8 mouse cellular contexts compared by ENCODE assay signal in the genomic region with DNA sequence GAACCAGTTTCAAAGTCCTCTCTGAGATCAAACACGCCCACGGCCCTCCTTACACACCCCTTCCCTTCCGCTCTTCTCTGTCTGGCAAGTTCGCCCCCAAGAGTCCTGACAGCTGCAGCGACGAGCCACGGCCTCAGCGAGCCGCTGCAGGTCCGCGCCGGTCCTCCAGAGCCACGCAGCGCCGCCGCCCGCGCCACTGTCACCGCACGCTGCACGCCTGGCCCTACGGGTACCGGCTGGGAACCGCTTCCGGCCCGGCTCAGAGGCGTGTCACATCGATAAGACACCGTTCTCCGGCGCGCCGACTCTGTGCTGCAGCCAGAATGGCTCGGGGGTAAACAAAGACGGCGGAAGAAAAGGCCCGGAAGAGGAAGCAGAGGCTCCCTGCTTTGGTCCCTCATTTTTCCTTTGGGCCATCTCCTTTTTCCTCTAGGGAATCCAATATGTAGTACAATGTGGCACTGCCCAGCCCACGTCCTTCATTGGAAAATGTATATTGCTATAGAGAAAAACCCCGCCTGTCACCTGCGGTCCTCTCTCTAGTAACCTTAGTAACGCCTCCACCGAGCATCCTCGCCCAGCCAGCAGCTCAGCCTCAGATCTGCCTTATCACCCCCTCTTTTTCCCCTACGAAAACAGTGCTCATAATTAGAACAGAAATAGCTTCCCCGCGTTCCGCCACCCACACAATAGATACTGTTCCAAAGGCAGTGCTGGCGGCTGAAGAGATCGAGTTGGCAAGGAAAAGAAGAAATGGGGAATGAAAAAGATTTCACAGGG. TPM values are rescaled to one million over a fixed set of nuclear protein-coding genes. Genes with fewer than 3 reads are reported as not detected.
DNase-seq lines count a peak whose midpoint lies in the region; ATAC-seq and TF ChIP-seq lines count a peak whose summit lies in the region.

A gene (minus strand): TSS at position 252 of the 780 bp plus-strand sequence.

- H3K4me2 ChIP-seq in forebrain, embryonic 11.5 days (ENCODE audit: low read depth, low read length, severe bottlenecking) = peak within 1 kb of the TSS; percentile 47
- peak within 1 kb of the TSS; percentile 96 for H3K4me2 ChIP-seq in heart, embryonic 16.5 days (ENCODE audit: low read depth, low read length)
- peak within 1 kb of the TSS; percentile 71 for H3K4me2 ChIP-seq in liver, embryonic 16.5 days (ENCODE audit: low read depth, low read length)
- H3K4me2 ChIP-seq in neural tube, embryonic 13.5 days = peak within 1 kb of the TSS; percentile 81

- TF ChIP-seq CTCF in testis, adult 2 months (IDR thresholded peaks at IDR 0.05; ENCODE audit: control insufficient read depth, insufficient read depth, insufficient replicate concordance, low read depth, low read length) = 0 out of 2 replicates have a peak, but pooled peaks have one; percentile 11

- peak; percentile 96 for ATAC-seq in forebrain, embryonic 11.5 days (replicated peaks; ENCODE audit: low FRiP score)
- ATAC-seq in heart, embryonic 16.5 days (replicated peaks; ENCODE audit: extremely low read depth, insufficient read depth, low FRiP score) = peak; percentile 95
- ATAC-seq in liver, embryonic 16.5 days (ENCODE audit: low read depth) = peak; percentile 95
- ATAC-seq in neural tube, embryonic 13.5 days (ENCODE audit: low read depth) = peak; percentile 99

- peak within 1 kb of the TSS; percentile 79 for H3K9ac ChIP-seq in forebrain, embryonic 11.5 days (ENCODE audit: low read length)
- peak within 1 kb of the TSS; percentile 90 for H3K9ac ChIP-seq in heart, embryonic 16.5 days (ENCODE audit: low read length)
- H3K9ac ChIP-seq in liver, embryonic 16.5 days (ENCODE audit: low read depth, low read length) = peak within 1 kb of the TSS; percentile 74
- H3K9ac ChIP-seq in neural tube, embryonic 13.5 days = peak within 1 kb of the TSS; percentile 80

- H3K27ac ChIP-seq in forebrain, embryonic 11.5 days (ENCODE audit: low read depth, low read length) = peak within 1 kb of the TSS; percentile 88
- H3K27ac ChIP-seq in heart, embryonic 16.5 days (ENCODE audit: low read length) = peak within 1 kb of the TSS; percentile 91
- H3K27ac ChIP-seq in liver, embryonic 16.5 days (ENCODE audit: low read length) = peak within 1 kb of the TSS; percentile 67
- H3K27ac ChIP-seq in neural tube, embryonic 13.5 days (replicated peaks) = peak within 1 kb of the TSS; percentile 97
- peak within 1 kb of the TSS; percentile 91 for H3K27ac ChIP-seq in testis, adult 2 months (ENCODE audit: control insufficient read depth, insufficient read depth, low read depth, low read length)

- peak within 1 kb of the TSS; percentile 65 for H3K4me3 ChIP-seq in forebrain, embryonic 11.5 days (ENCODE audit: low read depth, low read length)
- peak within 1 kb of the TSS; percentile 94 for H3K4me3 ChIP-seq in heart, embryonic 16.5 days (ENCODE audit: low read length)
- H3K4me3 ChIP-seq in liver, embryonic 16.5 days (ENCODE audit: low read depth, low read length) = peak within 1 kb of the TSS; percentile 70
- H3K4me3 ChIP-seq in neural tube, embryonic 13.5 days = peak within 1 kb of the TSS; percentile 52
- H3K4me3 ChIP-seq in testis, adult 2 months (ENCODE audit: control insufficient read depth, low read depth, low read length) = peak within 1 kb of the TSS; percentile 99

- H3K27me3 ChIP-seq in forebrain, embryonic 11.5 days (ENCODE audit: control insufficient read depth, insufficient read depth, low read length) = no peaks in the 10 kb centered on the region
- H3K27me3 ChIP-seq in heart, embryonic 16.5 days (ENCODE audit: control insufficient read depth, insufficient read depth, low read length) = no peaks in the 10 kb centered on the region
- no peaks in the 10 kb centered on the region for H3K27me3 ChIP-seq in liver, embryonic 16.5 days (ENCODE audit: control insufficient read depth, insufficient read depth, low read depth, low read length)
- no peaks in the 10 kb centered on the region for H3K27me3 ChIP-seq in neural tube, embryonic 13.5 days
- no peaks in the 10 kb centered on the region for H3K27me3 ChIP-seq in testis, adult 2 months (ENCODE audit: control insufficient read depth, insufficient read depth, low read length)

- peak; percentile 65 for TF ChIP-seq POLR2A in testis, adult 2 months (IDR thresholded peaks at IDR 0.05; ENCODE audit: control insufficient read depth, low read depth, low read length)

- peak; percentile 89 to 91 for DNase-seq in CD8-positive naive resting alpha-beta T cell, adult 2 months (ENCODE audit: low read depth in 2 of 2, low spot score in 2 of 2)
- peak; percentile 75 for DNase-seq in c-Kit-positive CD71-negative TER-119-negative erythroid progenitor cells, embryonic 14.5 days (ENCODE audit: low read depth)
- peak; percentile 96 for DNase-seq in forebrain, embryonic 11.5 days (ENCODE audit: low spot score)
- peak; percentile 88 to 92 for DNase-seq in kidney, postnatal 36 days

- H3K9me3 ChIP-seq in forebrain, embryonic 11.5 days (ENCODE audit: control insufficient read depth, low read length) = no peaks in the 10 kb centered on the region; the same call in 1 of the 2 replicates
- 0 out of 2 replicates have a peak, but pooled peaks cover 2% of the 10 kb centered on the region for H3K9me3 ChIP-seq in heart, embryonic 16.5 days (replicated peaks; ENCODE audit: control insufficient read depth, low read length)
- H3K9me3 ChIP-seq in liver, embryonic 16.5 days (replicated peaks; ENCODE audit: control insufficient read depth, low read length) = no peaks in the 10 kb centered on the region
- H3K9me3 ChIP-seq in neural tube, embryonic 13.5 days = no peaks in the 10 kb centered on the region

- under 1% methylated on average over 49 of the region's 49 CpGs for WGBS in forebrain, embryonic 11.5 days
- WGBS in heart, embryonic 16.5 days = under 1% methylated on average over 49 of the region's 49 CpGs
- under 1% methylated on average over 49 of the region's 49 CpGs for WGBS in liver, embryonic 16.5 days (ENCODE audit: insufficient replicate concordance)
- WGBS in neural tube, embryonic 13.5 days = under 1% methylated on average over 49 of the region's 49 CpGs

- peaks cover 5% of the 10 kb centered on the region; the same call in 1 of the 2 replicates for H3K4me1 ChIP-seq in forebrain, embryonic 11.5 days (replicated peaks; ENCODE audit: control insufficient read depth, insufficient read depth, low read length)
- peaks cover 10% of the 10 kb centered on the region for H3K4me1 ChIP-seq in heart, embryonic 16.5 days (ENCODE audit: control insufficient read depth, insufficient read depth, low read length)
- H3K4me1 ChIP-seq in liver, embryonic 16.5 days (ENCODE audit: control insufficient read depth, low read depth, low read length) = peaks cover 10% of the 10 kb centered on the region
- H3K4me1 ChIP-seq in neural tube, embryonic 13.5 days (replicated peaks) = peaks cover 18% of the 10 kb centered on the region
- H3K4me1 ChIP-seq in testis, adult 2 months (ENCODE audit: control insufficient read depth, insufficient read depth, low read length) = no peaks in the 10 kb centered on the region; the same call in 1 of the 2 replicates

- no peaks in the 10 kb centered on the region for H3K36me3 ChIP-seq in forebrain, embryonic 11.5 days (ENCODE audit: control insufficient read depth, insufficient read depth, low read length)
- H3K36me3 ChIP-seq in heart, embryonic 16.5 days (ENCODE audit: control insufficient read depth, insufficient read depth) = peaks cover 4% of the 10 kb centered on the region; the same call in 1 of the 2 replicates
- H3K36me3 ChIP-seq in liver, embryonic 16.5 days (ENCODE audit: control insufficient read depth, insufficient read depth) = no peaks in the 10 kb centered on the region
- H3K36me3 ChIP-seq in neural tube, embryonic 13.5 days = peaks cover 5% of the 10 kb centered on the region; the same call in 1 of the 2 replicates
- H3K36me3 ChIP-seq in testis, adult 2 months (ENCODE audit: control insufficient read depth, insufficient read depth, low read length) = no peaks in the 10 kb centered on the region; the same call in 1 of the 2 replicates

RNA-seq across cellular contexts. Expression of the gene that starts here (rescaled TPM):
- 47.2 and 50.3 TPM in 2 replicates for polyA plus RNA-seq in forebrain, embryonic 11.5 days (2014; fragmentation: Nextera tagmentation; extraction: Ambion mirVana)
- 26.3 and 29.2 TPM in 2 replicates for polyA plus RNA-seq in heart, embryonic 16.5 days (2015; fragmentation: Nextera tagmentation; extraction: Ambion mirVana)
- polyA plus RNA-seq in liver, embryonic 16.5 days (2015; fragmentation: Nextera tagmentation; extraction: Ambion mirVana) = 9.9 and 12.2 TPM in 2 replicates
- polyA plus RNA-seq in neural tube, embryonic 13.5 days (2015; fragmentation: Nextera tagmentation; extraction: Ambion mirVana) = 46.3 and 47.7 TPM in 2 replicates
- 6.0 and 7.1 TPM in 2 replicates for polyA plus RNA-seq in testis, adult 2 months (2012; rRNA removed)

Comparison
In these comparisons a context has a peak if more than half of its experiments do, and no peak if none do; other contexts are left out.
1. Peak in every context shown above with its lines: DNase-seq, ATAC-seq, H3K4me3 ChIP-seq and H3K27ac ChIP-seq.